Mouse (Mus musculus) cortical plate, adult 2 months (tissue): ENCODE results near the gene Tmem9.

Source experiments
- CTCF ChIP-seq: fragments of 200-500 bp; IDR thresholded peaks from 2 replicates; pipeline ENCODE4 v1.5.1; 2011; ENCODE audit warnings: mild to moderate bottlenecking, control low read depth, low read length; ENCODE audit not compliant: insufficient read depth; ENCODE audit errors: extremely low read depth
- POLR2A ChIP-seq: fragments of 200-500 bp; IDR thresholded peaks from 2 replicates; pipeline ENCODE4 v1.6.1; 2011; ENCODE audit warnings: mild to moderate bottlenecking, low read length, control low read depth; ENCODE audit not compliant: insufficient read depth; ENCODE audit errors: extremely low read depth

DNA sequence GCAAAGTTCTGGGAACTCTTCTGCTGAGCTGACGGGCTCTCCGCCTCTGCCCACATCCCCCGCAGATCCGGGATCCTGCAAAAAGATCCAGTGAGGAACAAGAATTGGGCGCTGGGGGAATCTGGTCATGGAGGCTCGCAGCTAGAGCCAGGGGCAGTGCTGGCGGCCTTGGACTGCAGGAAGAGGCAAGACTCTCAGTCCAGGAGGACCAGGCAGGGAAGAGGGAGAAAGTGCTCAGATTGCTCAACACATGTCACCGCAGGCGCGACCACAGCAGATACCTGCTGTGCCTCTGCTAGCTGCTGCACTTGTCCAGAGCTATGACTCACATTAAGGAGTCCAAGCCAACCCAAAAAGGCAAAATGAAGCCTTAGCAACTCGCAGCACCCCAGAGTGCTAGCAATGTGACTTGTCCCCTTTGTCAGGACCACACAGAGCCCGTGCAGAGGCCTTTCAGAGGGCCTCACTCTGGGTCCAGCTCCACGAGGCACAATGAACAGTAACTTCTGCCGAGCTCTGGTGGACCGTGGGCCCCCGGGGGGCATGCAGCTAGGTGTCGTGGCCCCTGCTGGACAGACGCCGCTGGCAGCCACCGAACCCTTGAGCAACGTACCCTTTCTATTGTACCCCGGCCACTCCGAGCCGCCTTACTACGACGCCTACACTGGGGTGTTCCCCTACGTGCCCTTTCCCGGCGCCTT lies 42.5 kb downstream of the Tmem9 start, which contains the start of gene Ascl5:
- TF ChIP-seq POLR2A (no peak), CTCF (no peak)
